Mouse (Mus musculus) midbrain, embryonic 11.5 days (tissue): ENCODE data around the gene Unc5a. TPM values are rescaled to one million over a fixed set of nuclear protein-coding genes. Genes with fewer than 3 reads are reported as not detected.

Experiments
- ATAC-seq: fragments of 200-750 bp; cut with Nextera tagmentation; 2 replicates; pipeline ENCODE4 v1.8.0; 2017; ENCODE audit warnings: moderate TSS enrichment, moderate library complexity; ENCODE audit not compliant: low FRiP score
- DNase-seq: peaks from one replicate; pipeline ENCODE4 v3.0.0; 2015; ENCODE audit warnings: low spot score; ENCODE audit errors: missing footprints
- H3K27ac ChIP-seq: fragments of 300-500 bp; sonication (generic); 2 replicates; pipeline ENCODE4 v1.5.1; 2014; ENCODE audit warnings: low read depth, low read length
- H3K27me3 ChIP-seq: fragments of 300-500 bp; sonication (generic); 2 replicates; pipeline ENCODE4 v1.6.1; 2014; ENCODE audit warnings: mild to moderate bottlenecking, low read length, moderate library complexity, mixed read lengths; ENCODE audit not compliant: control insufficient read depth, insufficient read depth
- H3K36me3 ChIP-seq: fragments of 300-500 bp; sonication (generic); 2 replicates; pipeline ENCODE4 v1.6.1; 2014; ENCODE audit warnings: mild to moderate bottlenecking, low read length, moderate library complexity, mixed read lengths; ENCODE audit not compliant: control insufficient read depth, insufficient read depth
- H3K4me1 ChIP-seq: fragments of 300-500 bp; sonication (generic); 2 replicates; pipeline ENCODE4 v1.6.1; 2014; ENCODE audit warnings: low read length; ENCODE audit not compliant: control insufficient read depth, insufficient read depth
- H3K4me2 ChIP-seq: fragments of 300-500 bp; sonication (generic); 2 replicates; pipeline ENCODE4 v1.6.1; 2014; ENCODE audit warnings: mild to moderate bottlenecking, moderate library complexity
- H3K4me3 ChIP-seq: fragments of 300-500 bp; sonication (generic); 2 replicates; pipeline ENCODE4 v1.5.1; 2014; ENCODE audit warnings: low read depth, low read length
- H3K9ac ChIP-seq: fragments of 300-500 bp; sonication (generic); 2 replicates; pipeline ENCODE4 v1.6.1; 2014; ENCODE audit warnings: low read length
- H3K9me3 ChIP-seq: fragments of 300-500 bp; sonication (generic); 2 replicates; pipeline ENCODE4 v1.6.1; 2016; ENCODE audit warnings: low read length; ENCODE audit not compliant: control insufficient read depth
- WGBS: fragments of 180-500 bp; shearing (Covaris S2); extraction: QIAGEN DNeasy Blood & Tissue Kit; methylation state at CpG from one replicate; pipeline ENCODE4 v1.1.7; 2014; 5-methylcytosine and 5-hydroxymethylcytosine counted together
- polyA plus RNA-seq: library from polyadenylated mRNA; unstranded; fragments of >200 nt; fragmentation: Nextera tagmentation; extraction: Ambion mirVana; gene quantifications from 2 replicates; pipeline ENCODE4 v1.2.1, GENCODE M21; 2014

Gene Unc5a
- polyA plus RNA-seq, 1 experiment from 2014 or later, result 2.9 TPM

GRCm38 (mm10) chr13:54965256-54965655, 16.0 kb downstream of the Unc5a start:
- Histone ChIP-seq H3K4me3 (no peak overlapping the region), H3K4me2 (no peak overlapping the region), H3K27me3 (peaks cover 22% of the 10 kb centered on the region), H3K4me1 (peaks cover 19% of the 10 kb centered on the region), H3K9ac (no peak overlapping the region), H3K9me3 (no peaks in the 10 kb centered on the region), H3K36me3 (no peaks in the 10 kb centered on the region), H3K27ac (no peak overlapping the region)
- DNase-seq, result no peak
- ATAC-seq, result no peak
- WGBS, result 93% methylated on average over 6 of the region's 6 CpGs

GRCm38 (mm10) chr13:54967501-54967900, 18.3 kb downstream of the Unc5a start:
- WGBS, result 48% methylated on average over 11 of the region's 11 CpGs
- Histone ChIP-seq H3K4me1 (peaks cover 18% of the 10 kb centered on the region), H3K27me3 (peaks cover 18% of the 10 kb centered on the region), H3K36me3 (no peaks in the 10 kb centered on the region), H3K4me3 (no peak overlapping the region), H3K27ac (no peak overlapping the region), H3K9ac (peak overlapping the region; percentile 38; the same call in 1 of the 2 replicates), H3K9me3 (no peaks in the 10 kb centered on the region), H3K4me2 (no peak overlapping the region)
- DNase-seq (no peak), ATAC-seq (no peak)

DNA sequence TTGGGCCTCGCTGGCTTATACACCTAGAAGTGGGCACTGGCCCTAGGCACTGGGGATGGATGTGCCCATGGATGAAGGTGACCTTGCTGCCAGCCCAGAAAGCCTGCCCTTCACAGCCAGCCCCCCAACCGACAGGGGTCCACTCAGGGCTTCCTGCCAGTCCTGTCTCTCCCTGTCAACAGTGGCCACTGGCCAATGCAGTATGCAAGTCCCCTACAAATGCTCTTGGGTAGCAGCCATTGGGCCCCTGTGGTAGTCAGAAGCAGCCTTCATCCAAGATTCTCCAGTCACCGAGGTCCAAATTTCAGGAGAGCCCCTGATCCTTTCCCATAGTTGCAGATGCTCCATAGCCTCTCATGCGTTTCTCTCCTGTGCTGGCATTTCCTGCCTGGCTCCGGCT, 19.4 kb downstream of the Unc5a start:
- H3K27me3 ChIP-seq, result peaks cover 13% of the 10 kb centered on the region
- no peak overlapping the region for H3K4me2 ChIP-seq
- H3K27ac ChIP-seq, result no peak overlapping the region
- no peaks in the 10 kb centered on the region for H3K36me3 ChIP-seq
- WGBS, result 64% methylated on average over 5 of the region's 5 CpGs
- no peak overlapping the region for H3K4me3 ChIP-seq
- peaks cover 14% of the 10 kb centered on the region for H3K4me1 ChIP-seq
- H3K9ac ChIP-seq, result no peak overlapping the region
- ATAC-seq (no peak), DNase-seq (no peak)
- H3K9me3 ChIP-seq, result no peaks in the 10 kb centered on the region

- Histone ChIP-seq H3K9me3 (no peaks in the 10 kb centered on the region), H3K4me2 (no peak overlapping the region), H3K36me3 (no peaks in the 10 kb centered on the region), H3K27ac (no peak overlapping the region), H3K4me3 (no peak overlapping the region), H3K4me1 (peaks cover 14% of the 10 kb centered on the region), H3K9ac (no peak overlapping the region), H3K27me3 (peaks cover 12% of the 10 kb centered on the region)
- DNase-seq, result no peak
- ATAC-seq, result no peak
- 44% methylated on average over 9 of the region's 9 CpGs for WGBS
These were observed 20.3 kb downstream of the Unc5a start for GRCm38 (mm10) chr13:54969513-54969912.

DNA sequence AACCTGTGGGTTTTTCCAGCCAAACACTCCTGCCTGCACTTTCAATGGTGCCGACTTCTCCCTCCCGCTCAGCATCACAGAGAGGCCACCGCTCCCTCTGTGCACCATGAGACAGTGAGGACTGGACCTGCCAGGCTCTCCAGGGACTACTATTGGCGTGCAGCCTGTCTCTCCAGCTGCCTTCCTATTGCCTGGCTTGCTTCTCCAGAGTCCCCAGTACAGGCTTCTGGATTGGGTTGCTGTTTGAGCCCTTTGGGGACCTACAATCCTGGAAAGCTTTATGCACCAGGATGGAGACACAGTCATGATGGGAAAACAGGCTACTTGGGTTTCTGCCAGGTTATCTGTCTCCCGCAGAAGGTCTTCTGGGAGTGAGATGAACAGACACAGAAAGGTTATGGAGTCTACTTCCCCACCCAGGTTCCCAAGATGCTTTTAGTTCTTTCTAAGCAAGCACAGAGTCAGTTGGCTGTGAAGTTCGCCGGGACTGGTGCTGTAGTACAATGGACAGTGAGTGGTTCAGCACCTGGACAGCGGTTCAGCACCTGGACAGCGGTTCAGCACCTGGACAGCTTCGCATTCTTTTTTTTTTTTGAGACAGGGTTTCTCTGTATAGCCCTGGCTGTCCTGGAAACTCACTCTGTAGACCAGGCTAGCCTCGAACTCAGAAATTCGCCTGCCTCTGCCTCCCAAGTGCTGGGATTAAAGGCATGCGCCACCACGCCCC, 21.5 kb downstream of the Unc5a start:
- WGBS, result 42% methylated on average over 14 of the region's 14 CpGs
- peaks cover 12% of the 10 kb centered on the region for H3K27me3 ChIP-seq
- no peak overlapping the region for H3K27ac ChIP-seq
- H3K9me3 ChIP-seq, result no peaks in the 10 kb centered on the region
- no peak for ATAC-seq
- peaks cover 15% of the 10 kb centered on the region for H3K4me1 ChIP-seq
- H3K9ac ChIP-seq, result no peak overlapping the region
- no peak for DNase-seq
- H3K36me3 ChIP-seq, result no peaks in the 10 kb centered on the region
- H3K4me2 ChIP-seq, result no peak overlapping the region
- no peak overlapping the region for H3K4me3 ChIP-seq

- Histone ChIP-seq H3K27me3 (peaks cover 4% of the 10 kb centered on the region; the same call in 1 of the 2 replicates), H3K9me3 (no peaks in the 10 kb centered on the region), H3K4me2 (no peak overlapping the region), H3K9ac (no peak overlapping the region), H3K4me3 (no peak overlapping the region), H3K36me3 (no peaks in the 10 kb centered on the region), H3K27ac (no peak overlapping the region), H3K4me1 (peaks cover 19% of the 10 kb centered on the region)
- WGBS, result 58% methylated on average over 3 of the region's 3 CpGs
- DNase-seq (no peak), ATAC-seq (no peak)
These were observed 26.3 kb downstream of the Unc5a start for GRCm38 (mm10) chr13:54975546-54975945.

- ATAC-seq, result no peak
- H3K4me1 ChIP-seq, result peaks cover 19% of the 10 kb centered on the region
These were observed 29.6 kb downstream of the Unc5a start for GRCm38 (mm10) chr13:54978804-54979203.

GRCm38 (mm10) chr13:54980957-54981356, 31.7 kb downstream of the Unc5a start:
- Histone ChIP-seq H3K9me3 (no peaks in the 10 kb centered on the region), H3K4me3 (no peak overlapping the region), H3K9ac (no peak overlapping the region), H3K4me2 (no peak overlapping the region), H3K4me1 (peaks cover 17% of the 10 kb centered on the region), H3K27me3 (no peaks in the 10 kb centered on the region; the same call in 1 of the 2 replicates), H3K36me3 (no peaks in the 10 kb centered on the region), H3K27ac (no peak overlapping the region)
- 81% methylated on average over 12 of the region's 12 CpGs for WGBS
- ATAC-seq (no peak), DNase-seq (no peak)

More at GRCm38 (mm10) chr13:54978804-54979203, 29.6 kb downstream of the Unc5a start:
- Histone ChIP-seq H3K4me3 (no peak overlapping the region), H3K9ac (no peak overlapping the region), H3K27me3 (no peaks in the 10 kb centered on the region; the same call in 1 of the 2 replicates), H3K36me3 (no peaks in the 10 kb centered on the region), H3K27ac (no peak overlapping the region; the same call in 1 of the 2 replicates), H3K4me2 (no peak overlapping the region), H3K9me3 (no peaks in the 10 kb centered on the region)
- WGBS, result 45% methylated on average over 8 of the region's 8 CpGs
- DNase-seq, result no peak

GRCm38 (mm10) chr13:54983001-54983400, 33.8 kb downstream of the Unc5a start:
- Histone ChIP-seq H3K4me3 (no peak overlapping the region), H3K4me2 (no peak overlapping the region), H3K27ac (no peak overlapping the region), H3K4me1 (peaks cover 12% of the 10 kb centered on the region), H3K36me3 (no peaks in the 10 kb centered on the region), H3K9ac (no peak overlapping the region), H3K27me3 (peaks cover 2% of the 10 kb centered on the region; the same call in 1 of the 2 replicates), H3K9me3 (no peaks in the 10 kb centered on the region)
- ATAC-seq (no peak), DNase-seq (no peak)
- 86% methylated on average over 8 of the region's 8 CpGs for WGBS
